Mouse (Mus musculus) kidney, postnatal 14 days (tissue): ENCODE measurements around the gene Clip3.

Experiments
- DNase-seq: peaks from one replicate; pipeline ENCODE4 v3.0.0; 2022; ENCODE audit warnings: mixed read lengths

Clip3 gene

GRCm38 (mm10) chr7:30291215-30292131, at the start of gene Clip3:
Gene Clip3 (plus strand): TSS chr7:30291728.
- peak; percentile 73 for DNase-seq

DNA sequence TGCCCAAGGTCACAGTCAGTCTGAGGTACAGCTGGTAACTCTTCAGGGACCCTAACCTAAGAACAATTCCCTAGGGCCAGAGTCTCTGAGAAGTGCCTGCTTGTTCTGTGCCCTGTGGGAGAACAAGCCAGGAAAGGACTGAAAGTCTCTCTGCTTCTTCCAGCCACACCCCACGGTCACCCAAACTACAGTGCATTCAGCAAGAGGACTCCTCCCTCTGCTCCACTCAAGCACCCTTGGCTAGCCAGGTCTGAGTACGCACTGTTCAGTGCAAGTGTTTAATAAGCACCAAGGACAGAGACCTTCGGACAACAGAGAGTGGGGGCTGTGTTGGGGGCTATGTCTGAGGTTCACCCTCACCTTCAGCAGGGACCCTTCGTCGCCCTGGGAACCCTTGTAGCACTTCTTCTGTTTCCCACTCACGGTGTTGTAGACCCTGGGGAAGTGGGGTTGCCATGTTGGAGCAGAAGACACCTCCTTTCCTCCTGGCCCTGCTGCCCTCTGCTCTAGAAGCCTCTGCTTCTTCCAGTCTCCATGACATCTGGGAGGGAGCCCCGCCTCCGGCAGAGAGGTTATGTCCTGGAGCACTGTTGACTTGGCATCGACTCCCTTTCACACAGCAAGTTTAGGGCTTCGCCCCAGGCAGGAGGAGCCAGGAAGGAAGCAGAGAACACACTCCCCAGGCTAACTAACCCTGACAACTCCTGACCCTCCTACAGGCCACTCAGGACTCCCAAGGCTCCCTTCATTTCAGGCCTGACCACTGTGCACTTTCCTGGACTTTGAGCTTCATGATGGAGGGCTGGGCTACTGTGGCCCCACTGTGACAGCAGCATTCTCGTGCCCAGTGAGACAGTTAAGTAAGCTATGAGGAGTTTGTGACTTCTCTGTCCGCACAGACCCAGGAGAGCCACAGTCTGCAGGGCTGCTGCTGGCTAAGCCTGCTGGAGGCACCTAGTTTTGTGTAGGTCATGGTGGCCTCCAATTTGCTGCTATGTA, 39.3 kb upstream of the Clip3 start:
- DNase-seq, result peak; percentile 53

DNA sequence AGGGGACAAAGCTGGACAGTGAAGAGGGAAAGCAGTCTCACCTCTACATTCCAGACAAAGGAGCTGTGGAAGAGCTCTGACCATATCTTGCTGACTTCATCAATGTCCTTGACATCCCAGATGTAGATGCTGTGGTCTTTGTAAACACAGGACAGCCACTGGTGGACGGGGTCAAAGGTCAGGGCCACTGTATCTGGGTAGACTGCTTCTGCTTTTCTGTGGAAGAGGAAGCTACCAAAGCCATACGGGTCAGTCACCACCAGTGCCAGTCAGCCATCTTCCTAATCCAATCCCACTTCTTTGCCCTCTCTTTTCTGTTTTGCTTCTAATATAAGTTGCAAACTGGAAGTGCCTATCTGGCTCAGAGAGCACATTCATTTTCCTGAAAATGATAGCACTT, 26.5 kb upstream of the Clip3 start:
- no peak for DNase-seq

DNA sequence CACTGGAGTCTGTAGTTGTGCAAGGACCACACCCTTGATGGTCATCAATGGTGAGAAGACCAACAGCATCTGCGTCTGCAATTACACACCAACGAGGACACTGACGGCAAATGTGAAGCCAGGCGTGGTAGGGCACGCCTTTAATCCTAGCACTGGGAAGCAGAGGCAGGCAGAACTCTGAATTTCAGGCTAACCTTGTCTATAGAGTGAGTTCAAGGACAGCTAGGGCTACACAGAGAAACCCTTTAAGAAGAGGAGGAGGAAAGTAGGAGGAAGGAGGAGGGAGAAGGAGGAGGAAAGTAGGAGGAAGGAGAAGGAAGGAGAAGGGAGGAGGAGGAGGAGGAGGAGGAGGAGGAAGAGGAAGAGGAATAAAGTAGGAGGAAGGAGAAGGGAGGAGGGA, 26.0 kb upstream of the Clip3 start:
- no peak for DNase-seq

- DNase-seq, result no peak
Observed at GRCm38 (mm10) chr7:30265935-30266334, 25.6 kb upstream of the Clip3 start.

GRCm38 (mm10) chr7:30266780-30267179, 24.7 kb upstream of the Clip3 start:
- DNase-seq, result no peak

- DNase-seq, result no peak
Observed at GRCm38 (mm10) chr7:30269641-30270040, 21.9 kb upstream of the Clip3 start.

- DNase-seq, result no peak
Observed at GRCm38 (mm10) chr7:30274383-30274782, 17.1 kb upstream of the Clip3 start.

GRCm38 (mm10) chr7:30278911-30279310, 12.6 kb upstream of the Clip3 start:
- no peak for DNase-seq

DNA sequence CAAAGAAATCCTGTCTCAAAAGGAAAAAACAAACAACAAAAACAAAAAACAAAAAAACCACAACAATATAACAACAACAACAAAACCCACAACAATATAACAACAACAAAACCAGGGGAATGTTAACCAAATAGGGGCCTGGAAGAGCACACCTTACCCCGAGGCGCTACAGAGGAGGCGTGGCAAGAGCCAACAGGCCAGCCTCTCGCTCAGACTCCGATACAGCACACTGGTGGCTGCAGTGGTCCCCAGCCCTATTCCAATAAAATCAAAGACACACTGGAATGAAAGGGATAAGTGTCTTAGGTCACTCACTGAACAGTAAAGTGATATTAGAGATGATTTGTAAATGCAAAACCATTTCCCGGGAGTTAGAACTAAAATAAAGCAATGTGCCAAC, 12.0 kb upstream of the Clip3 start:
- DNase-seq, result no peak

- peak; percentile 95 for DNase-seq
Observed at GRCm38 (mm10) chr7:30279951-30280669, 11.4 kb upstream of the Clip3 start, which contains the start of the genes Thap8 and Wdr62. Gene Thap8 (plus strand): TSS chr7:30280094. Gene Wdr62 (minus strand): TSS chr7:30280419.

- DNase-seq, result peak; percentile 91
Observed at GRCm38 (mm10) chr7:30280670-30281138, 10.8 kb upstream of the Clip3 start.

- DNase-seq, result no peak
Observed at GRCm38 (mm10) chr7:30281522-30281921, 10.0 kb upstream of the Clip3 start.

DNA sequence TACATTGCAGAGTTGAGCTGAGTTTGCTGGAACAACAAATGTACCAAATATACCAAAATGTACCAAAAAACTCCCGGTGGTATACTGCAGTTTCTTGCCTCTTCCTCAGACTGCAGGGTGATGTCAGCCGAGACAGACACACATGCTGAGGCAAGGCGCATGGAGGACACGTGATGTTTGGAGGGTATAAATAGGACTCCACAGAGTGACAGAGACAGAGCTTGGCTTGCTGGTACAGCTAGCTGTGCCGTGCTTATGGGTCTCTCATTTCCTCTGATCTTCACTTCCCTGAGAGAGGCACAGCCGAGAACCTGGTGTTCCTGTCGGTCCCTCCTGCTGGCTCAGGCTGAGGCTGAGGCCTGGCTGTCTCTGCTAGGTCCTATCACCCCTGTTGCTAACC, 8.8 kb upstream of the Clip3 start:
- no peak for DNase-seq

DNA sequence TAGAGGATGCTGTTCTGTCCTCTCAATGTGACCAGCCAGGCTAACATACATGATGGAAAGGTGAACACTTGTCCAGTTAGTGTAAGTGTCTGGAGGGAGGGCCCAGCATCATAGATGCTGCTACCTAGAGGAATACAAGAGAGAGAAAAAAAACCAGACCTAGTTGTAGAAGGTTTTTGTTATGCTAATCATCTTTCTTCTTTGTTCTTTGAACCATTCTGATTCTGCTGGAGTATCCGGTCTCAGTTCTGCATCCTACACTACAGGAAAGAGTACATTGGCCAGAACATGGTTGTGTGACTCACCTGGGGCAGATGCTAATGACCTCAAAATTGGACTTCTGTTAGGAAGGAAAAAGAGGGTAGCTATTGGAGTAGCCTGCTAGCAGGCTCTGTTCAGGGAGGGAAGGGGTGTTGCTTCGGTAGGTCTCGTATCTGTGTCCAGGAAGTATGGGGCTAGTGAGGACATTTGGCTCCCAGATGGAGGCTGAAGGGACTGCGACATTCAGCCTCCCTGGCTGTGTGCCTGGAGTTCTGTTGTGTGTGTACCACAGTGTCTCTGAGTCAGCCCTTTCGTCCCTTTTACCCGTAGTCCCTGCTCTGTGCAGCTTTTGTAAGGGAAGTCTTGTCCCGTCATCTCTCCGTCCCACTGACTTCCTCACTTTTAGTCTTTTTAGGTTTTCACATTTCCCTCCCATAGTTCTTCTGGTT, 4.7 kb upstream of the Clip3 start:
- DNase-seq, result peak; percentile 57

GRCm38 (mm10) chr7:30288046-30288445, 3.5 kb upstream of the Clip3 start:
- DNase-seq, result no peak

DNA sequence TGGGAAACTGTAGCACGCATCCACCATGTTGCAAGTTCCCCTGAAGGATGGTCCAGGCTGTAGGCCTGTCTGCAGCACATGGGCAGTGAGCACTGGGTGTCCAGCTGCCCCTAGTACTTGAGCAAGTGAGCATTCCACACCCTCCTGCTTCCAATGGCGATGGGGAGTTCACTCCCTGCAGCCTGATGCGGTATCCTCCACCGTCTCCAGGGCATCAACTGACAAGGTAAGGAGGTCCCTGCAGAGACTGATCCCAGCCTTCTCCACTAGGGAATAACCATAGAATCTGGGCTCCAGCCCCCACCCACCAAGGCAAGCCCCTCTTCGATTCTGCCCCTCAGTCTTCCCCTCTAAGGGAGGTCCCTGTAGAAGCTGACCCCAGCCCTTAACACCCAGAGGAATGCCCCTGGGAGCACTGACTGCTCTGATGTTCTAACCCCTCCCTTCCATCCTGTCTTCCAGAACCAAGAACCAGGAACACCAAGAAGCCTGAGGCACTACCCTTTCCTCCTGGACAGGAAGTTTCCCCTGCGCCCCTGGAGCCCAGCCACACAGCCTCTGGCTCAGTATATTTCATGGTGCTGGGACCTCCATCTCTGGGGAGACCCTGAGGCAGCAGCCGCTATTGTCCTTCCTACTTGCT, 2.3 kb upstream of the Clip3 start:
- no peak for DNase-seq

DNA sequence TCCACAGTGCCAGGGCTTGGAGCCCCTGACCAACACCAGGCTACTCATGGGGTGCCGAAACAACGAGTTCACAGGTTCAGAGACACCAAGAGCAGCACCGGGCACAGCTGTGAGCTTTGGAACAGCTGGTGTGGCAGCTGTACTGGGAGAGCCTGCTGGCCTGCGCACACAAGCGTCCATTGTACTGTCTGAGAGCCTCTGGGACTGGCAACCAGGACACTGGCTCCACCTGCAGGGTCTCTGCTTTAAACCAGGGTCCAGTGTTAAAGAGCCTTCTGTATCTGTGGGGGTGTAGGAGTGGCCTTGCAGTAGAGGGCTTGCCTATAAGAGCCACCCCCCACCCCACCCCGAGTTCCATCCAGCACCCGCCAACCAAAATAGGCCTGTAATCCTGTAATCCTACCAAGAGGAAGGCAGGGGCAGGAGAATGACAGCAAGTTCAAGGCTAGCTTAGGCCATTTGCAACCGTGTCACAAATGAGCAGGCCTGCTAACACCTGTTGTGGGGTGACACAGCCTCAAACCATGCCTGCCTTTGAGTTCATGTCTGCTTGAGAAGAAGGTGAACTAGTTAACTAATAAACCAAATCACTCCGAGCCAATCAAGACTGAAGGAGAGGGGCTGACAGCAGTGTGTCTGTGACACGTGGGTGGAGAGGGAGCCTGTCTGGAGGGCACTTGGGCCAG, 1.7 kb upstream of the Clip3 start:
- no peak for DNase-seq

DNA sequence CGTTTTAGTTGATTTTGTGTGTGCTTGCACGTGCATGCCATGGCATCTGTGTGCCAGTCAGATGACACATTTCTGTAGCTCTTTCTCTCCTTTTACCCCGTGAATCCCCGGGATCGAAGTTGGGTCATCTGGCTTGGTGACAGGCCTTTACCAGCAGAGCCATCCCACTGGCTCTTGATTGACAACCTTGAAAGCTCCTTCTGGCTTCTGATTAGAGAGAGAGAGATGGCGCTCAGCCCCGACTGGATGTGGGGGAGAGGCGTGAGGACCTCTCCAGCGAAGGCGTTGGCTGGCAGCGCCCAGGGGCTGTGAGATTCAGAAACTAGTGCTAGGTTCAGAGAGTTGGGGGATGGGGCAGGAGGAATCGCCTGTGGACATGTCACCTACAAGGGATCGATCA, 2.3 kb downstream of the Clip3 start:
- DNase-seq, result no peak

- no peak for DNase-seq
Observed at GRCm38 (mm10) chr7:30294296-30294695, 2.8 kb downstream of the Clip3 start.

DNA sequence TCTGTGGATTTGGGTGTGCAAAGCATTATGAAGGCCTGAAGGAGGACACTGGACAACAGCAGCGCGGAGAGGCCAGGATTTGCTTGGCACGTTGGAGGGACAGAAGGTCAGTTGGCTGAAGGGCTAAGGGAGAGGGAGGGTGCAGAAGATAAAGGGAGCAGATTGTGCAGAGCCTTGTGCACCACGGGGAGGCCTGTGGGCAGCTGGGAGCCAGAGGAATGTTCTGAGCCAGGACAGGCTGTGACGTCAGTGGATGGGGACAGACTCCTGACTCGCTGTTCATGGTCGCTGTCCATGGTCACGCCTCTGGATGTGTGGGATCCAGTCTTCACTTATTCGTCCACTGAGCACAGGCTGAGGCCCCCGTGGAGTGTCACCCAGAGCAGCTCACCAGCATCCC, 3.6 kb downstream of the Clip3 start:
- peak; percentile 47 for DNase-seq
